Mouse (Mus musculus) testis, adult 2 months (tissue): ENCODE data around the gene Pole4.

Experiments
- CTCF ChIP-seq: fragments of 200-500 bp; IDR thresholded peaks from 2 replicates; pipeline ENCODE4 v1.5.1; 2012; ENCODE audit warnings: low read depth, mild to moderate bottlenecking, inconsistent platforms, low read length, moderate library complexity; ENCODE audit not compliant: control insufficient read depth, insufficient read depth, insufficient replicate concordance
- POLR2A ChIP-seq: fragments of 200-500 bp; IDR thresholded peaks from 2 replicates; pipeline ENCODE4 v1.6.1; 2012; ENCODE audit warnings: low read depth, mild to moderate bottlenecking, inconsistent platforms, low read length, moderate library complexity; ENCODE audit not compliant: control insufficient read depth

- TF ChIP-seq CTCF (no peak), POLR2A (no peak)
These were observed 129.7 kb downstream of the Pole4 start for GRCm38 (mm10) chr6:82575445-82575844.
